Mouse (Mus musculus): ENCODE data around the gene Cdh8. TPM values are rescaled to one million over a fixed set of nuclear protein-coding genes. Genes with fewer than 3 reads are reported as not detected.

The Cdh8 gene
- polyA plus RNA-seq, 1 experiment from 2014 or later, result 0.93 TPM

GRCm38 (mm10) chr8:99349456-99349855 lies 66.8 kb downstream of the Cdh8 start:
- no peak overlapping the region for H3K9ac ChIP-seq (replicated peaks; ENCODE audit: low read length)
- DNase-seq (ENCODE audit: low spot score) (no peak), ATAC-seq (replicated peaks; ENCODE audit: insufficient number of reproducible peaks, low FRiP score, low TSS enrichment, low read depth) (no peak)
- H3K27ac ChIP-seq (replicated peaks; ENCODE audit: low read depth, low read length), result no peak overlapping the region
- no peaks in the 10 kb centered on the region for H3K4me1 ChIP-seq (ENCODE audit: control insufficient read depth, insufficient read depth, low read length)
- no peak overlapping the region for H3K4me2 ChIP-seq (ENCODE audit: low read depth, low read length)
- H3K36me3 ChIP-seq (replicated peaks; ENCODE audit: control insufficient read depth, insufficient read depth, low read depth, low read length), result no peaks in the 10 kb centered on the region
- H3K4me3 ChIP-seq (ENCODE audit: low read depth, low read length), result no peak overlapping the region
- no peaks in the 10 kb centered on the region for H3K9me3 ChIP-seq (replicated peaks; ENCODE audit: control insufficient read depth, low read length)
- no peaks in the 10 kb centered on the region for H3K27me3 ChIP-seq (ENCODE audit: control insufficient read depth, insufficient read depth, low read length)

- no peaks in the 10 kb centered on the region for H3K9me3 ChIP-seq (replicated peaks; ENCODE audit: control insufficient read depth, low read length)
- H3K27me3 ChIP-seq (ENCODE audit: control insufficient read depth, insufficient read depth, low read length), result no peaks in the 10 kb centered on the region
- H3K27ac ChIP-seq (replicated peaks; ENCODE audit: low read depth, low read length), result no peak overlapping the region
- H3K4me1 ChIP-seq (ENCODE audit: control insufficient read depth, insufficient read depth, low read length), result no peaks in the 10 kb centered on the region
- no peaks in the 10 kb centered on the region for H3K36me3 ChIP-seq (replicated peaks; ENCODE audit: control insufficient read depth, insufficient read depth, low read depth, low read length)
- H3K4me3 ChIP-seq (ENCODE audit: low read depth, low read length), result no peak overlapping the region
- DNase-seq (ENCODE audit: low spot score) (no peak), ATAC-seq (replicated peaks; ENCODE audit: insufficient number of reproducible peaks, low FRiP score, low TSS enrichment, low read depth) (no peak)
- 78% methylated on average over 3 of the region's 3 CpGs for WGBS
- H3K9ac ChIP-seq (replicated peaks; ENCODE audit: low read length), result no peak overlapping the region
- H3K4me2 ChIP-seq (ENCODE audit: low read depth, low read length), result no peak overlapping the region
Measured at GRCm38 (mm10) chr8:99348618-99349017, 67.7 kb downstream of the Cdh8 start.

GRCm38 (mm10) chr8:99339310-99339709 lies 77.0 kb downstream of the Cdh8 start:
- no peak overlapping the region for H3K9ac ChIP-seq (replicated peaks; ENCODE audit: low read length)
- no peak overlapping the region for H3K4me3 ChIP-seq (ENCODE audit: low read depth, low read length)
- no peak overlapping the region for H3K4me2 ChIP-seq (ENCODE audit: low read depth, low read length)
- 73% methylated on average over 1 of the region's 1 CpGs for WGBS
- no peaks in the 10 kb centered on the region for H3K36me3 ChIP-seq (replicated peaks; ENCODE audit: control insufficient read depth, insufficient read depth, low read depth, low read length)
- H3K27ac ChIP-seq (replicated peaks; ENCODE audit: low read depth, low read length), result no peak overlapping the region
- ATAC-seq (replicated peaks; ENCODE audit: insufficient number of reproducible peaks, low FRiP score, low TSS enrichment, low read depth), result no peak
- no peaks in the 10 kb centered on the region for H3K9me3 ChIP-seq (replicated peaks; ENCODE audit: control insufficient read depth, low read length)
- no peaks in the 10 kb centered on the region for H3K27me3 ChIP-seq (ENCODE audit: control insufficient read depth, insufficient read depth, low read length)
- H3K4me1 ChIP-seq (ENCODE audit: control insufficient read depth, insufficient read depth, low read length), result no peaks in the 10 kb centered on the region
- DNase-seq (ENCODE audit: low spot score), result no peak

- WGBS, result 70% methylated on average over 5 of the region's 5 CpGs
- no peaks in the 10 kb centered on the region for H3K4me1 ChIP-seq (ENCODE audit: control insufficient read depth, insufficient read depth, low read length)
- H3K4me2 ChIP-seq (ENCODE audit: low read depth, low read length), result no peak overlapping the region
- ATAC-seq (replicated peaks; ENCODE audit: insufficient number of reproducible peaks, low FRiP score, low TSS enrichment, low read depth) (no peak), DNase-seq (ENCODE audit: low spot score) (no peak)
- no peak overlapping the region for H3K27ac ChIP-seq (replicated peaks; ENCODE audit: low read depth, low read length)
- no peak overlapping the region for H3K9ac ChIP-seq (replicated peaks; ENCODE audit: low read length)
- H3K36me3 ChIP-seq (replicated peaks; ENCODE audit: control insufficient read depth, insufficient read depth, low read depth, low read length), result no peaks in the 10 kb centered on the region
- H3K27me3 ChIP-seq (ENCODE audit: control insufficient read depth, insufficient read depth, low read length), result no peaks in the 10 kb centered on the region
- H3K9me3 ChIP-seq (replicated peaks; ENCODE audit: control insufficient read depth, low read length), result no peaks in the 10 kb centered on the region
- H3K4me3 ChIP-seq (ENCODE audit: low read depth, low read length), result no peak overlapping the region
Measured at GRCm38 (mm10) chr8:99327559-99327958, 88.7 kb downstream of the Cdh8 start.

- no peak overlapping the region for H3K4me2 ChIP-seq (ENCODE audit: low read depth, low read length)
- H3K27me3 ChIP-seq (ENCODE audit: control insufficient read depth, insufficient read depth, low read length), result no peaks in the 10 kb centered on the region
- no peaks in the 10 kb centered on the region for H3K4me1 ChIP-seq (ENCODE audit: control insufficient read depth, insufficient read depth, low read length)
- H3K27ac ChIP-seq (replicated peaks; ENCODE audit: low read depth, low read length), result no peak overlapping the region
- no peak overlapping the region for H3K9ac ChIP-seq (replicated peaks; ENCODE audit: low read length)
- no peaks in the 10 kb centered on the region for H3K9me3 ChIP-seq (replicated peaks; ENCODE audit: control insufficient read depth, low read length)
- no peak for DNase-seq (ENCODE audit: low spot score)
- ATAC-seq (replicated peaks; ENCODE audit: insufficient number of reproducible peaks, low FRiP score, low TSS enrichment, low read depth), result no peak
- no peak overlapping the region for H3K4me3 ChIP-seq (ENCODE audit: low read depth, low read length)
- WGBS, result 79% methylated on average over 2 of the region's 2 CpGs
- H3K36me3 ChIP-seq (replicated peaks; ENCODE audit: control insufficient read depth, insufficient read depth, low read depth, low read length), result no peaks in the 10 kb centered on the region
Measured at GRCm38 (mm10) chr8:99314561-99314960, 101.7 kb downstream of the Cdh8 start.

GRCm38 (mm10) chr8:99304184-99304583 lies 112.1 kb downstream of the Cdh8 start:
- ATAC-seq (replicated peaks; ENCODE audit: insufficient number of reproducible peaks, low FRiP score, low TSS enrichment, low read depth) (no peak), DNase-seq (ENCODE audit: low spot score) (no peak)
- Histone ChIP-seq H3K9me3 (replicated peaks; ENCODE audit: control insufficient read depth, low read length) (no peaks in the 10 kb centered on the region), H3K4me2 (ENCODE audit: low read depth, low read length) (no peak overlapping the region), H3K27me3 (ENCODE audit: control insufficient read depth, insufficient read depth, low read length) (no peaks in the 10 kb centered on the region), H3K4me1 (ENCODE audit: control insufficient read depth, insufficient read depth, low read length) (no peaks in the 10 kb centered on the region), H3K27ac (replicated peaks; ENCODE audit: low read depth, low read length) (no peak overlapping the region), H3K36me3 (replicated peaks; ENCODE audit: control insufficient read depth, insufficient read depth, low read depth, low read length) (no peaks in the 10 kb centered on the region), H3K9ac (replicated peaks; ENCODE audit: low read length) (no peak overlapping the region), H3K4me3 (ENCODE audit: low read depth, low read length) (no peak overlapping the region)
- WGBS, result 77% methylated on average over 4 of the region's 4 CpGs

GRCm38 (mm10) chr8:99290201-99290600 lies 126.1 kb downstream of the Cdh8 start:
- H3K9me3 ChIP-seq (replicated peaks; ENCODE audit: control insufficient read depth, low read length), result no peaks in the 10 kb centered on the region
- ATAC-seq (replicated peaks; ENCODE audit: insufficient number of reproducible peaks, low FRiP score, low TSS enrichment, low read depth), result no peak
- H3K4me2 ChIP-seq (ENCODE audit: low read depth, low read length), result no peak overlapping the region
- no peak overlapping the region for H3K27ac ChIP-seq (replicated peaks; ENCODE audit: low read depth, low read length)
- WGBS, result 73% methylated on average over 1 of the region's 1 CpGs
- no peaks in the 10 kb centered on the region for H3K27me3 ChIP-seq (ENCODE audit: control insufficient read depth, insufficient read depth, low read length)
- H3K4me1 ChIP-seq (ENCODE audit: control insufficient read depth, insufficient read depth, low read length), result no peaks in the 10 kb centered on the region
- H3K4me3 ChIP-seq (ENCODE audit: low read depth, low read length), result no peak overlapping the region
- no peaks in the 10 kb centered on the region for H3K36me3 ChIP-seq (replicated peaks; ENCODE audit: control insufficient read depth, insufficient read depth, low read depth, low read length)
- DNase-seq (ENCODE audit: low spot score), result no peak
- no peak overlapping the region for H3K9ac ChIP-seq (replicated peaks; ENCODE audit: low read length)

GRCm38 (mm10) chr8:99285103-99285502 lies 131.2 kb downstream of the Cdh8 start:
- ATAC-seq (replicated peaks; ENCODE audit: insufficient number of reproducible peaks, low FRiP score, low TSS enrichment, low read depth), result no peak
- no peaks in the 10 kb centered on the region for H3K4me1 ChIP-seq (ENCODE audit: control insufficient read depth, insufficient read depth, low read length)
- no peak overlapping the region for H3K9ac ChIP-seq (replicated peaks; ENCODE audit: low read length)
- no peaks in the 10 kb centered on the region for H3K9me3 ChIP-seq (replicated peaks; ENCODE audit: control insufficient read depth, low read length)
- no peak for DNase-seq (ENCODE audit: low spot score)
- H3K27ac ChIP-seq (replicated peaks; ENCODE audit: low read depth, low read length), result no peak overlapping the region
- H3K36me3 ChIP-seq (replicated peaks; ENCODE audit: control insufficient read depth, insufficient read depth, low read depth, low read length), result no peaks in the 10 kb centered on the region
- H3K4me3 ChIP-seq (ENCODE audit: low read depth, low read length), result no peak overlapping the region
- WGBS, result 89% methylated on average over 1 of the region's 1 CpGs
- H3K27me3 ChIP-seq (ENCODE audit: control insufficient read depth, insufficient read depth, low read length), result no peaks in the 10 kb centered on the region
- no peak overlapping the region for H3K4me2 ChIP-seq (ENCODE audit: low read depth, low read length)

GRCm38 (mm10) chr8:99280375-99280774 lies 135.9 kb downstream of the Cdh8 start:
- H3K27me3 ChIP-seq (ENCODE audit: control insufficient read depth, insufficient read depth, low read length), result no peaks in the 10 kb centered on the region

More at GRCm38 (mm10) chr8:99280375-99280774, 135.9 kb downstream of the Cdh8 start:
- no peak overlapping the region for H3K27ac ChIP-seq (replicated peaks; ENCODE audit: low read depth, low read length)
- H3K36me3 ChIP-seq (replicated peaks; ENCODE audit: control insufficient read depth, insufficient read depth, low read depth, low read length), result no peaks in the 10 kb centered on the region
- H3K4me2 ChIP-seq (ENCODE audit: low read depth, low read length), result no peak overlapping the region
- H3K9me3 ChIP-seq (replicated peaks; ENCODE audit: control insufficient read depth, low read length), result no peaks in the 10 kb centered on the region
- no peak overlapping the region for H3K4me3 ChIP-seq (ENCODE audit: low read depth, low read length)
- DNase-seq (ENCODE audit: low spot score), result no peak
- H3K9ac ChIP-seq (replicated peaks; ENCODE audit: low read length), result no peak overlapping the region
- no peaks in the 10 kb centered on the region for H3K4me1 ChIP-seq (ENCODE audit: control insufficient read depth, insufficient read depth, low read length)
- ATAC-seq (replicated peaks; ENCODE audit: insufficient number of reproducible peaks, low FRiP score, low TSS enrichment, low read depth), result no peak

All from embryonic facial prominence, embryonic 11.5 days (tissue).